Mouse (Mus musculus): Measurements from ENCODE around the gene Rnf212b. TPM values are rescaled to one million over a fixed set of nuclear protein-coding genes. Genes with fewer than 3 reads are reported as not detected.

Gene Rnf212b
- polyA plus RNA-seq, 1 experiment from 2014 or later: not detected

DNA sequence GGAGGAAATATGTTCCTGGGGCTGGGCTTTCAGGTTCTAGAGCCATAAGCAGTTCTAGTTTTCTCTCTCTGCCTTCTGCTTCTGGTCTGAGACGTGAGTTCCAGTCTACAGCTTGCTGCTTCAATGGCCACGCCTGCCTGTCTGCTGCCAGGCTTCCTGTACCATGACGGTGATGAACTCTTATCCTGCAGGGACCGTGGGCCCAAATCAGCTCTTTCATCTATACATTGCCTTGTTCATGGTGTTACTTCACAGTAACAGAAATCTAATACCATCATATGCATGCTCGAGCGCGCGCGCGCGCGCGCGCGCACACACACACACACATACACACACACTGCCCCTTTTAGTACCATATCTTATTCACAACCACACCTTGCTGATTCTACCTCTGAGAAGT is 17.2 kb upstream of the Rnf212b start:
- Histone ChIP-seq H3K27ac (replicated peaks in 1 of 2; ENCODE audit: control insufficient read depth in 1 of 2, insufficient read depth in 1 of 2, low read depth in 2 of 2, low read length in 2 of 2) (no peak overlapping the region), H3K9me3 (ENCODE audit: control insufficient read depth, low read length) (no peaks in the 10 kb centered on the region), H3K4me3 (ENCODE audit: control insufficient read depth in 1 of 2, insufficient read depth in 1 of 2, low read depth in 1 of 2, low read length in 2 of 2) (no peak overlapping the region), H3K9ac (ENCODE audit: low read length) (no peak overlapping the region), H3K27me3 (ENCODE audit: control insufficient read depth, insufficient read depth, low read length) (no peaks in the 10 kb centered on the region; the same call in 1 of the 2 replicates), H3K4me1 (ENCODE audit: control insufficient read depth in 2 of 2, insufficient read depth in 2 of 2, low read length in 2 of 2) (peaks cover 6 to 8% of the 10 kb centered on the region in 2 experiments), H3K4me2 (ENCODE audit: low read length) (no peak overlapping the region), H3K36me3 (ENCODE audit: control insufficient read depth, insufficient read depth, low read length) (no peaks in the 10 kb centered on the region)
- ATAC-seq (ENCODE audit: insufficient number of reproducible peaks, insufficient read depth, low FRiP score, low read depth): no peak
- 93% methylated on average over 15 of the region's 15 CpGs for WGBS

DNA sequence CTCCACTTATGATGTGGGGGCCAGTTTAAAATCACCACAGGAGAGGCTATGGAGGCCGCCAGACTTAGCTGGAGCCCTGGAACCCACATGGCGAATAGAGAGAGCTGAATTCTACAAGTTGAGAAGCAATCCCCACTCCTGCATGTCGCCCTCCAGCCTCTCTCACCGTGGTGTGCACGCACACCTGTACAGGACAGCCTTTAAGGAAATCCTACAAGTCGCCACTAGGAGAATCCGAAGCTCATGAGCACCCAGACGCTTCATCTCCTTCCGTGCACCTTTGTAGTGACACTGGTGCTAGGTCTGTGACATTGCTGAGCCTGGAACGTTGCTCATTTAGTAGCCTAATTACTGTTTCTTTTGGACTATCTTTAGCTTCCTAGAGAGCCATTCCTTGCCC is 14.3 kb upstream of the Rnf212b start:
- H3K27ac ChIP-seq (replicated peaks in 1 of 2; ENCODE audit: control insufficient read depth in 1 of 2, insufficient read depth in 1 of 2, low read depth in 2 of 2, low read length in 2 of 2): peak overlapping the region; percentile 37 to 70; a peak in 3 of 4 replicates
- H3K36me3 ChIP-seq (ENCODE audit: control insufficient read depth, insufficient read depth, low read length): no peaks in the 10 kb centered on the region

DNA sequence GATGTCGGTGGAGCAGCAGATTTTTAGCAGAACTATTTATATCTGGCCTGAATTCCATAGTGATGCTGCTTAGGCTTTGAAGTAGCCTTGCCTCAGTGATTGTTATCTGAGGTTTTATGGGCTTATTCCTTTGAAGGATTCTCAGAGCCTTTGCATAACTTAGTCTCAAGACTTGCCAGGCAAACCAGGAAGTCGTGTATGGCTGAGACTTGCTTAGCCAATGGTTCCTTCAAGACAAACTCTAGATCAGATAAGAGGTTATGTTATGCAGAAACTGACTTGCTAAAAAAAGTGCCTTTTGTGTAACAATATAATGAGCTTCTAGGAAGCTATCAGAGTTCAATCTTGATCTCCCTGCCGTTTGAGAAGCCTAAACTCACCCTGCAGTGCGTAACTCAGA is 11.5 kb upstream of the Rnf212b start:
- Histone ChIP-seq H3K27me3 (ENCODE audit: control insufficient read depth, insufficient read depth, low read length) (no peaks in the 10 kb centered on the region), H3K9ac (ENCODE audit: low read length) (no peak overlapping the region), H3K27ac (replicated peaks in 1 of 2; ENCODE audit: control insufficient read depth in 1 of 2, insufficient read depth in 1 of 2, low read depth in 2 of 2, low read length in 2 of 2) (no peak overlapping the region), H3K4me3 (ENCODE audit: control insufficient read depth in 1 of 2, insufficient read depth in 1 of 2, low read depth in 1 of 2, low read length in 2 of 2) (no peak overlapping the region), H3K9me3 (ENCODE audit: control insufficient read depth, low read length) (no peaks in the 10 kb centered on the region), H3K36me3 (ENCODE audit: control insufficient read depth, insufficient read depth, low read length) (no peaks in the 10 kb centered on the region), H3K4me1 (ENCODE audit: control insufficient read depth in 2 of 2, insufficient read depth in 2 of 2, low read length in 2 of 2) (peaks cover 6 to 8% of the 10 kb centered on the region in 2 experiments), H3K4me2 (ENCODE audit: low read length) (no peak overlapping the region)
- no peak for ATAC-seq (ENCODE audit: insufficient number of reproducible peaks, insufficient read depth, low FRiP score, low read depth)
- WGBS: 57% methylated on average over 4 of the region's 4 CpGs

More for the DNA sequence above, 14.3 kb upstream of the Rnf212b start:
- H3K4me2 ChIP-seq (ENCODE audit: low read length): peak overlapping the region; percentile 19; the same call in 1 of the 2 replicates
- no peak for ATAC-seq (ENCODE audit: insufficient number of reproducible peaks, insufficient read depth, low FRiP score, low read depth)
- H3K9ac ChIP-seq (ENCODE audit: low read length): no peak overlapping the region
- no peaks in the 10 kb centered on the region for H3K27me3 ChIP-seq (ENCODE audit: control insufficient read depth, insufficient read depth, low read length)
- no peak overlapping the region for H3K4me3 ChIP-seq (ENCODE audit: control insufficient read depth in 1 of 2, insufficient read depth in 1 of 2, low read depth in 1 of 2, low read length in 2 of 2)
- H3K4me1 ChIP-seq (ENCODE audit: control insufficient read depth in 2 of 2, insufficient read depth in 2 of 2, low read length in 2 of 2): peaks cover 6 to 8% of the 10 kb centered on the region in 2 experiments
- no peaks in the 10 kb centered on the region for H3K9me3 ChIP-seq (ENCODE audit: control insufficient read depth, low read length)
- WGBS: 38% methylated on average over 10 of the region's 10 CpGs

DNA sequence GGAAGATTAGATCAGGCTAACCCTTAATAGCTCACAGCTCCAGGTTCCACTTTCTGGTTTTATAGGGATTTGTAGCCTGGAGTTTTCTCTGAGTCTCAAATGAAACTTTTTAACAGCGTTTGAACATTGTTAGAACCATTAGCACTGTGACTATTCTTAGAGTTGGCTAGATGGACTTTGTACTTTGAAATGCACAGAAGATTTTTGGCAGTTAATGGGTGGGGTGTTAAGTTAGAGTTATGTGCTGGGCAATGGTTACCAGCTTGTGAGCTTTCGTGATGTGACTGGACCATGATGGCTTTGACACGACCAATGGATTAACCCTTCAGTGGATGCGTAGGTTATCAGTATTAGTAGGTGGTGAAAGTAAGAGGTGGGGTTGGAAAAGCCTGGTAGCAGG is 7.8 kb upstream of the Rnf212b start:
- H3K4me1 ChIP-seq (ENCODE audit: control insufficient read depth in 2 of 2, insufficient read depth in 2 of 2, low read length in 2 of 2): peaks cover 4 to 6% of the 10 kb centered on the region in 2 experiments; a peak in 2 of 4 replicates
- WGBS: 70% methylated on average over 4 of the region's 4 CpGs
- H3K27ac ChIP-seq (replicated peaks in 1 of 2; ENCODE audit: control insufficient read depth in 1 of 2, insufficient read depth in 1 of 2, low read depth in 2 of 2, low read length in 2 of 2): no peak overlapping the region
- no peak overlapping the region for H3K4me3 ChIP-seq (ENCODE audit: control insufficient read depth in 1 of 2, insufficient read depth in 1 of 2, low read depth in 1 of 2, low read length in 2 of 2)
- no peak overlapping the region for H3K4me2 ChIP-seq (ENCODE audit: low read length)
- ATAC-seq (ENCODE audit: insufficient number of reproducible peaks, insufficient read depth, low FRiP score, low read depth): no peak
- H3K27me3 ChIP-seq (ENCODE audit: control insufficient read depth, insufficient read depth, low read length): no peaks in the 10 kb centered on the region
- no peak overlapping the region for H3K9ac ChIP-seq (ENCODE audit: low read length)
- H3K9me3 ChIP-seq (ENCODE audit: control insufficient read depth, low read length): no peaks in the 10 kb centered on the region
- no peaks in the 10 kb centered on the region for H3K36me3 ChIP-seq (ENCODE audit: control insufficient read depth, insufficient read depth, low read length)

GRCm38 (mm10) chr14:54808718-54809667 is 4.9 kb upstream of the Rnf212b start:
- 0 out of 2 replicates have a peak, but pooled peaks have one; percentile 21 for ATAC-seq (ENCODE audit: insufficient number of reproducible peaks, insufficient read depth, low FRiP score, low read depth)
- Histone ChIP-seq H3K9ac (ENCODE audit: low read length) (no peak overlapping the region), H3K27ac (replicated peaks in 1 of 2; ENCODE audit: control insufficient read depth in 1 of 2, insufficient read depth in 1 of 2, low read depth in 2 of 2, low read length in 2 of 2) (peak overlapping the region; percentile 71 to 83), H3K4me3 (ENCODE audit: control insufficient read depth in 1 of 2, insufficient read depth in 1 of 2, low read depth in 1 of 2, low read length in 2 of 2) (no peak overlapping the region), H3K36me3 (ENCODE audit: control insufficient read depth, insufficient read depth, low read length) (no peaks in the 10 kb centered on the region), H3K4me2 (ENCODE audit: low read length) (no peak overlapping the region), H3K4me1 (ENCODE audit: control insufficient read depth in 2 of 2, insufficient read depth in 2 of 2, low read length in 2 of 2) (peaks cover 4 to 6% of the 10 kb centered on the region in 2 experiments; a peak in 2 of 4 replicates), H3K9me3 (ENCODE audit: control insufficient read depth, low read length) (no peaks in the 10 kb centered on the region), H3K27me3 (ENCODE audit: control insufficient read depth, insufficient read depth, low read length) (no peaks in the 10 kb centered on the region)
- 32% methylated on average over 4 of the region's 4 CpGs for WGBS

DNA sequence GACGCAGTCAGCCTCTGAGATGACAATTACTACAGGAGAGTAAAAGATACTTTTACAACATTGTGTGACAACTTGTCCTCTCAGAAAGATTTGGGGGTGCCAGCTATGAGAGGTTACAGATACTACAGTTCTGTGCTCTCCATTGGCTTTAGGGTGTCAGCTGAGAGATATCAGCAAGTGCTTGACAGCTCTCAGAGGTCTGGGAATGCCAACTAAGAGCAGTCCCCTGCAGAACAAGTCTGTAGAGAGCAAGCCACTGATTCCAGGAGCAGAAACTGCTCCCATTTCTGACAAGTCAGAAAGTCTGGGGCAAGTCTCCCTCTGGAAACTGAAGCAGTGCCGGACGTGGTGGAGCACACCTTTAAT is 4.3 kb upstream of the Rnf212b start:
- H3K9me3 ChIP-seq (ENCODE audit: control insufficient read depth, low read length): no peaks in the 10 kb centered on the region
- peak overlapping the region; percentile 71 to 83 for H3K27ac ChIP-seq (replicated peaks in 1 of 2; ENCODE audit: control insufficient read depth in 1 of 2, insufficient read depth in 1 of 2, low read depth in 2 of 2, low read length in 2 of 2)
- H3K9ac ChIP-seq (ENCODE audit: low read length): no peak overlapping the region
- H3K4me1 ChIP-seq (ENCODE audit: control insufficient read depth in 2 of 2, insufficient read depth in 2 of 2, low read length in 2 of 2): peaks cover 4 to 6% of the 10 kb centered on the region in 2 experiments; a peak in 2 of 4 replicates
- H3K36me3 ChIP-seq (ENCODE audit: control insufficient read depth, insufficient read depth, low read length): no peaks in the 10 kb centered on the region
- peak; percentile 89; the same call in 1 of the 2 replicates for ATAC-seq (ENCODE audit: insufficient number of reproducible peaks, insufficient read depth, low FRiP score, low read depth)
- 27% methylated on average over 3 of the region's 3 CpGs for WGBS
- no peak overlapping the region for H3K4me2 ChIP-seq (ENCODE audit: low read length)
- no peak overlapping the region for H3K4me3 ChIP-seq (ENCODE audit: control insufficient read depth in 1 of 2, insufficient read depth in 1 of 2, low read depth in 1 of 2, low read length in 2 of 2)
- H3K27me3 ChIP-seq (ENCODE audit: control insufficient read depth, insufficient read depth, low read length): no peaks in the 10 kb centered on the region

GRCm38 (mm10) chr14:54815737-54816136 is 1.8 kb downstream of the Rnf212b start:
- WGBS: 49% methylated on average over 3 of the region's 3 CpGs
- Histone ChIP-seq H3K4me3 (ENCODE audit: control insufficient read depth in 1 of 2, insufficient read depth in 1 of 2, low read depth in 1 of 2, low read length in 2 of 2) (no peak overlapping the region), H3K27me3 (ENCODE audit: control insufficient read depth, insufficient read depth, low read length) (no peaks in the 10 kb centered on the region), H3K4me1 (ENCODE audit: control insufficient read depth in 2 of 2, insufficient read depth in 2 of 2, low read length in 2 of 2) (no peaks in the 10 kb centered on the region), H3K9ac (ENCODE audit: low read length) (no peak overlapping the region), H3K27ac (replicated peaks in 1 of 2; ENCODE audit: control insufficient read depth in 1 of 2, insufficient read depth in 1 of 2, low read depth in 2 of 2, low read length in 2 of 2) (no peak overlapping the region), H3K36me3 (ENCODE audit: control insufficient read depth, insufficient read depth, low read length) (no peaks in the 10 kb centered on the region), H3K4me2 (ENCODE audit: low read length) (no peak overlapping the region), H3K9me3 (ENCODE audit: control insufficient read depth, low read length) (no peaks in the 10 kb centered on the region)
- no peak for ATAC-seq (ENCODE audit: insufficient number of reproducible peaks, insufficient read depth, low FRiP score, low read depth)

Measured in heart, embryonic 14.5 days (tissue).